Mouse (Mus musculus): Measurements from ENCODE around the gene Cdkn2aipnl. TPM values are rescaled to one million over a fixed set of nuclear protein-coding genes. Genes with fewer than 3 reads are reported as not detected.

Gene Cdkn2aipnl
- 10 to 100 TPM; 26.1 to 41.4 (median 30.0) TPM for total RNA-seq (2022)

DNA sequence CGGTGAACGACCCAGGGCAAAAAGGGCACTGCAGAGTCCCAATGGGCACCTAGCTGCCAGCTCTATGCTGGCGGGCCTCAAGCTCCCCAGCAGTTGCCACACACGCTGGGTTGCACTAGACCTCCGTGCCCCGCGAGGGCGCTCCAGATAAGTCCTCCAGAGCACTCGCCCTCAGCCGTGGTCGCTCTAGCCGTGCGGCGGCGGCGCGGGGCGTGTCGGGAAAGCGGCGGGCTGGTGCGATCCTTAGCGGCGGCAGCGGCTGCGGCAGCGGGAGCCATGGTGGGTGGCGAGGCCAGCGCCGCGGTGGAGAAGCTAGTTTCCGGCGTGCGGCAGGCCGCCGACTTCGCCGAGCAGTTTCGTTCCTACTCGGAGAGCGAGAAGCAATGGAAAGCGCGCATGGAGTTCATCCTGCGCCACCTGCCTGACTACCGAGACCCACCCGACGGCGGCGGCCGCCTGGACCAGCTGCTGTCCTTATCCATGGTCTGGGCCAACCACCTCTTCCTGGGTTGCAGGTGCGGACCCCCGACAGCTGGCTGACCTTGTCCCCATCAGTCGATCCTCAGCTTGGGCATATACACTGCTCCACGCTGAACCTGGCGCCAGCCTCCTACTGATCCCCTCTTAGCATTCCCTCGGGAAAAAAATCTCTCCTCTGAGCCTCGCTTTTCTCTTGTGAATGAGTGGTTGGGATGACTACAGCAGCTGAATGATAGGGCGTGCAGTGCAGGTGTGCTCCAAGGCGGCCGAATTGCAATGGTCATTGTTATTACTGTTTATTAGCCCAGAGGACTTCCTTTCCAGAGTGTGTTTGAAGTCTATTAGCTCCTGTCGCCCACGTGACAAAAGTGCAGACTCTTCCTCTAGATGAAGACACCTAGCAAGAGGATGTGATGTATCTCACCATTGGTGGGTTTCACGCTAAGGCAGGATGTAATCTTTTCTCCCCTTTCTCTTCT is at the start of gene Cdkn2aipnl:
Gene Cdkn2aipnl, plus strand, starts transcription at position 219 of the 959 bp plus-strand sequence.
- peak; percentile 95 for DNase-seq (ENCODE audit: low spot score in 2 of 2)

DNA sequence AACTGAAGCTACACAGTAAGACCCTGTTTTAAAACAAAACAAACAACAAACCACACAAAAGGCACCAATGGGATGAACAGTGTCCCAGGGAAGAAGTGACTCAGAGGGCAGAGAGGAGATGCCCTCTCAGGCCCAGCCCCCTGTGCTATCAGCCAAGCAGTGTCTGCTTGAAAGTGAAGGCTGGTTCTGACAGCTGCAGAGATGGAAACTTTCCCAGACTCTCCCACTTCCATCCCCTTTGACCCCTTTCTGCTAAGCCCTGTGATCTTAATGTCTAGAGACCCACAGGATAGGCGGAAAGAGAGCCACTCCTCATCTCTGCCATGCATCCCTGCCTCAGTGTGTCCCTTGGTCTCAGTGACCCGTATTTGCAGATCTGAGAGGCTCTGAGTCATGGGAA is 49.5 kb upstream of the Cdkn2aipnl start:
- DNase-seq (ENCODE audit: low spot score in 2 of 2): no peak

DNA sequence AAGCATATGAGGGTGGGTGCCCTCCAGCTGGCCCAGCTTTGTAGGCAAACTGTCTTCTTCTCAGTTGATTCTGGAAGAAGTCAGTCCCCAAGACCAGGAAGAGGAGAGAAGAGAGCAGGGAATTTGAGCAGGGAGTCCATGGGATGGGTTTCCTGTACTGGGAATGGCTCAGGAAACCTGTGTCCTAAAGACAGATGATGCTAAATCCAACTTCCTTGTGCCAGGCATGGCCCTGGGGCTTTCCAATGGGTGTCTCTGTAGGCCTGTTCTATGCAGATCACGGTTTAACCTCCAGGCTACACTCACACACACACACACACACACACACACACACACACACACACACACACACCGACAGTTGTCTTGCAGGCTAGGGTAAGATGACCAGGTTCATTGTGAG is 48.9 kb upstream of the Cdkn2aipnl start:
- DNase-seq (ENCODE audit: low spot score in 2 of 2): no peak

DNA sequence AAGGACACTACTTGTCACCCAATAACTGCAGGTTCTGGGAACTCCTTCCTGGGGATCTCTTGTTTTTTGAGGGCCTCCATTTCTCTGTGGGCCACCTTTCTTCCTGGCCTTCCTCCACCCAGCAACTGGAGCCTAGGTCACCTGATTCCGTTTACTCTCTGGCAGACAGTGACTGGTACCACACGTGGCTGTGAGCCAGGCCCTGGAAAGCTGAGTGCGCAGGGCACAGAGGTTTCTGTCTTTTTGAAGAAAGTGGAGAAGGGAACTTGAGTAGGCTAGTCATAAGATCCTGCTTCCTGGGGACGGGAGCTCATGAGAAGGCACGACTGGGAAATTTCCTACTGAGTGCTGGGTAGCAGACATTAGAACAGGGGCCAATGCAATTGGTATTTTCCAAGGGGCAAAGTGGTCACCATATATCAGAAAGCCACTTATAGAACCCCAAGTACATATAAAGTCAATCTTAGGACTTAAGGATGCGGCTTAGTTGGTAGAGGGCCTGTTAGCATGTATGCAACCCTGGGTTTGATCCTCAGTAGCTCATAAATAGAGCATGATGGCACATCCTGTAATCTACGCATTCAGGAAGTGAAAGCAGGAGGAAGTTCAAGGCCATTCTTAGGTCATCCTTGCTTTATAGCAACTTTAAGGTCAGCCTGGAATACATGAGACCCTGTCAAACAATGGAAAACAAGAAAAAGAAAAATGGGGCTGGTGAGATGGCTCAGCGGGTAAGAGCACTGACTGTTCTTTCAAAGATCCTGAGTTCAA is 45.9 kb upstream of the Cdkn2aipnl start:
- peak; percentile 84 to 86 for DNase-seq (ENCODE audit: low spot score in 2 of 2)

DNA sequence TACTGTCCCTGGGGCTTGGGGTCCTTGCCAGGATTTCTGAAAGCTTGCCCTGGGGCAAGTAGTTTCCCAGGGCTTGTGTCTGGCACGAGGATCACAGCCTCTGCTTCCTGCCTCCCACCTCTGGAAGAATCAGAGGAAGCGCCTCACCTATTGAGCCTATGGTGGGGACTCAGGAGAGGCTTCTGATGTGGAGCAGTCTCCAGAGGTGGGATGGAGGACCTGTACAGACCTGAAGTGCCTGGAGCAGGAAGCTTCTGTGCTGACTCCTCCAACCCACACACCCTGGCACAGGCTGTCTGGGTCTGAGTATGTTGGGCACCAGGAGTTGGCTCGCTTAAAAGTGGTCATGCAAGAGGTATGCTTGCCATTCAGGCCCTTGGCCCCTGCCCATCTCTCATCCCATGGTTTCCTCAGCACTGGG is 45.0 kb upstream of the Cdkn2aipnl start:
- DNase-seq (ENCODE audit: low spot score in 2 of 2): peak in 1 of 2 experiments; percentile 55

DNA sequence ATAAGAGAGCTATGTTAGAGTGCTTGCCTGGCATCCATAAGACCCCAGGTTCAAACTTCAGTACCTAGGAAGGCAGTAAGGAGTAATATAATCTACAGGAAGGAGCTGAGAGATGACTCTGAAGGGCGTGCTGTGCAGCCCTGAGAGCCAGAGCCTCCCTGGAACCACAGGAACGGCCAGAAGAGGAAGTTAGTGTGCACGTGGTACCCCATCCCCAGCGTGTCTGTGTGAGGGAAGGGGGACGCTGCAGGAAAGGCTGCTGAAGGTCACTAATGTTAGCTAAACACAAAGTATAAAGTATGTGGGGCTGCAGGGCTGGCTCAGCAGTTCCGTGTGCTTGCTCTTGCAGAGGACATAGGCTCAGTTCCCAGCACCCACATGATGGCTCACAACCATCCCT is 41.9 kb upstream of the Cdkn2aipnl start:
- DNase-seq (ENCODE audit: low spot score in 2 of 2): no peak

DNA sequence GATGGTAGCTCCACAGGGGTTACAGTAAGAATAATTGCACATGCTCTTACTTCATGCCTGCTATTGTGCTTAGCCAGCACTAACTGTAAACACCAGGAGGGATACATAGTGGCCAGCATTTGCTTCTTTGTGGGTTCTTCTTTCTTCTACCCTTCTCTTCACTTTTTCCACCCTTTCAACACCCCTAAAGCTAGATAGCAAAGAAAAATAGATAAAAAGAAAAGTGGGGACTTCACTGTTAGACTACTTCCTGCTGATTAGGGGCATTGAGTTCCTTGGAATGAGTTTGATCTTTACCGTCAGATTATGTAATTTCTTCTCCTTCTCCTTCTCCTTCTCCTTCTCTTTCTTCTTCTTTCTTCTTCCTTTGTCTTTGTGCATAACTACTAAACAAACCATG is 41.1 kb upstream of the Cdkn2aipnl start:
- DNase-seq (ENCODE audit: low spot score in 2 of 2): no peak

DNA sequence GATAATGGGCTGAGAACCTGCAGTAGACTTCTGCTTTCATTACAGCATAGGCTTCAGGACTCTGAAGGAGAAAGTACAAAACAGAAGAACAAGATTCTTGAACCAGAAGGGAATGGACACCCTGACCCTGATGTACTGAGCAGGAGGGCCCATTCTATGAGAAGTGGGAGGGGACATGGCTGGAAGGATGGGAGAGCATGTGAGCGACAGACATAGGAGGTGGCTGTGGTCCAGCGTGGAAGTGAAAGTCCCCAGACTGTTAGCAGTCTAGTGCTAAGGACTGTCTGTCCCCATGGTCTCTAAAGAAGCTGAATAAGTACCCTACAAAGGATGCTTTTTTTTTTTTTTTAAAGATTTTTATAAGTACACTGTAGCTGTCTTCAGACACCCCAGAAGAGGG is 40.4 kb upstream of the Cdkn2aipnl start:
- DNase-seq (ENCODE audit: low spot score in 2 of 2): no peak

DNA sequence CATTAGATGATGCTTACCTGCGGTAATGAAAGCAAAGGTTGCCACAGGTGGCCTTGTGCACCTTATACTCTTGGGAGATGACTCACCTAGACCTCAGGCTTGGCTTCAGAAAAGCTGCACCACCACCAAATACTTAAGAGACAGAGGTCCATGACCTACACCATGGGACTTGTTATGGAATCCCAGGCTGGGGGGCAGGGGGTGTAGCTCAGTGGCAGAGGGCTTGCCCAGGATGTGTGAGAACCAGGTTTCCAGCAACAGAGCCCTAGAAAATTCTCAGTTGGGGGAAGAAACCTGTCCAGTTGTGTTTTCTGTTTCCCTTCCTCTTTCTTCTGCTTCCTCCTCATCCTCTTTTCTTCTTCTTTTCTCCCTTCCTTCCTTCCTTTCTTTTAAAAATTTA is 36.3 kb upstream of the Cdkn2aipnl start:
- no peak for DNase-seq (ENCODE audit: low spot score in 2 of 2)

DNA sequence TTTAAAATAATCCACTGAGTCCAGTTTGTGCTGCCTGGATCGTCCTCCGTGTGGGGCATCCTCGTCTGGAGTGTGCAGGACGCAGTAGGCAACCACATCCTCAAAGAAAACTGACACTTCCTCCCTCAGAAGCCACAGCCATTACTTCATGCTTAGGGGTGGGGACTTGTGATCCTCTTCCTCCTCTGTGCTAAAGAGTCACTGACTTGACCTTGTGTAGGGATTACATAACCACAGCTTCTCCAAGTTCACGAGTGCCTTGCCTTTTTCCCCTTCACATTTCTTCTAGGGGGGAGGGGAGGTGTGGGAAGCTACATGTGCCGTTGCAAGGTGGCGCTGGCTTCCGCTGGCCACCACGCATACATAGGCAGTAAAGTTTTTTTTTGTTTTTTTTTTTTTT is 35.7 kb upstream of the Cdkn2aipnl start:
- no peak for DNase-seq (ENCODE audit: low spot score in 2 of 2)

DNA sequence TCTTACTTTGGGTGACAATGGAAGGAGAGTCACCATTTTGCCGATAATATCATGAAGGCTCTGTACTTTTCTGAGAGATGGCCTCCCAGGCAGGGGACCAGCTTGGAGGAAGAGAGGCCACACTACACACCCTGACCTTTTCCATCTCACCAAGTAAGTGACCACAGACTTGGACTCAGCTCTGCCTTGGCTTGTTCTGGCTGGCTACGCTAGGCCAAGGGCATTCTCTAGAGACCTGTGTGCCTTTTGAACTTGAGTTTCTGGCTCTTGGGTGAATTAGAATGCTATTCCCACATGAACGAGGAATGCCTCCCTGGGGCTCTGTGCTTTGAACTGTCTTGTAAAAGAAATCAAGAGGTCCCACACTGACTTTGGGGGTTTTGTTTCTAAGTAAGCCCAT is 33.2 kb upstream of the Cdkn2aipnl start:
- no peak for DNase-seq (ENCODE audit: low spot score in 2 of 2)

DNA sequence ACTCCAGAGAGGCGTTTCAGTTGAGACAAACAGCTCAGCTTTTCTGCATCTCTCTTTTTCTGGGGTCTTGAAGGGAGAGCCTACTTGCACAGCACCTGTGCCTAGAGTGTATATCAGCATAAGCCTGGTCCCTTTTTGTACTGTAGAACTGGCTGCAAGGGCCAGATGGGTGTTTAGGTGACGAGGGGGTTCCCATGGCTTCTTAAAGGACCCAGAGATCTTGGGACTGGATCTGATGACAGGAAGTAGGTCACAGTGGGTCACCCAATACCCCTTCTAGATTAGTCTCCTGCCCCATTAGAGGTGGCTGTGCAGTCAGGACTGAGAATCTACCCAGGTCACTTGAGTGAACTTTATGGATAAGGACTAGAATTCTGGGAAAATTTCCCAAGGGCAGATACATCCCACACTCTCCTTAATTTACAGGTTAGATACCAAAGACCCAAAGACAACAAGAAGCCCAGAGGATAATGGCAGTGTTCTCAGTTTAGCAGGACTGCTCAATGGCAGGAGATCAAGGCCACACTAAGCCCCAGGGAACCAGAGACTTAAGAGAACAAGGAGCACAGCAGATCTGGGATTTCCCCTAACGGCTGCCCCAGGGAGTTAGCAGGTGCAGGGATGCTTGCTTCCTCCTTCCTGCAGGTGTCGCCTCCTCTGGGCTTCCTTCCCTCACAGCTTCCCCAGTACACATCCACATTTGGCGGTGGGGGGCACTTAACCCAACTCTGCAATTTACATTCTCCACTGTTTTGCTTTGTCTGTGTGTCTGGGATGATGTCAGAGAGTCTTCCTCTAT is 31.6 kb upstream of the Cdkn2aipnl start:
- DNase-seq (ENCODE audit: low spot score in 2 of 2): no peak

DNA sequence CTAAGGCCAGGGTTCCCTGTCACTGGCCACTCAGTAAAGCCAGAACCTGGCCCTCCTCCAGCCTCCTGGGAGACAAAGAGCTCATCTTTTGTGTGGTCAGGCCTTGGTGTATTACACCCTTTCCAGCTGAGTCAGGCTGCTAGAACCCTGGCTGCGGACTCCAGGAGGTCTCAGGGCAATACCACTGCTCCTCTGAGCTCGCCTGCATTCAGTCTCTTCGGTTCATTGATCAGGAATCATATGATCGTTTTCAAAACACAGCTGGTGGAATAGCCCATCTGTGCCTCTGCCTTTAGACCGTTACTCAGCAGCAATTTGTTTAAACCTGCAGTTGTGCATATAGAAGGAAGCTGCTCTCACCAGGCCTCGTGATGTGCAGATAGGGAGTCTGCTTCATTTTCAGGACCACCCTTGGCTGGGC is 30.1 kb upstream of the Cdkn2aipnl start:
- no peak for DNase-seq (ENCODE audit: low spot score in 2 of 2)

DNA sequence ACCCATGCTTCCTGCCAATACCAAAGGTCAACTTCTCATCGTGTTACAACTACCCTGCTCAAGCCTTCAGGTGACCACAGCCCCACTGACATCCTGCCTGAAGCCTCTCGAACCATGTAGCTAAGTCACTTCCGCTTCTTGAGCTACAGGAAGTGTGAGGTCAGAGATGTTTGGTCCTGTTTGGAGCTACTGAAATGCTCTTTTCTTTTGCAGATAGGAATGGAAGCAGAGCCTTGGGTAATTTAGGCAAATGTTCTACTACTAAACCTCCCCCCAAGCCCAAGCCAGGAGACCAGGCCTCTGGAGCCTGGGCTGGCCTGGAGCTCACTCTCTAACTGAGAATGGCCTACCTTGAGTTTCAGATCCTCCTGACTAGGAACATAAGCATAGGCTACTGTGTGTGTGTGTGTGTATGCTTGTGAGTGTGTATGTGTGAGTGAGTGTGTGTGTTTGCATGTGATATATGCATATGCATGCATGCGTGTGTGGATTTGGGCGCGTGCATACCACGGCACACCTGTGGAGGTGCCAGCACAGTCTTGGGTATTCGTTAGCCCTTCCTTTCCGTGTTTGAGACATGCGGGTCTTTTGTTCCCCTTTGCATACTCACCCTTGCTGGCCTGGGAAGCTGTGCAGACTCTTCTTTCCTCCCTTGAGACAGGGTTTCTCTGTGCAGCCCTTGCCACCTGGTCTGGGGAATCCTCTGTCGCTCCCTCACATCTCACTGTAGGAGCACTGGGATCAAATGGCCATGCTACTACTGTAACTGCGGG is 28.5 kb upstream of the Cdkn2aipnl start:
- DNase-seq (ENCODE audit: low spot score in 2 of 2): no peak

DNA sequence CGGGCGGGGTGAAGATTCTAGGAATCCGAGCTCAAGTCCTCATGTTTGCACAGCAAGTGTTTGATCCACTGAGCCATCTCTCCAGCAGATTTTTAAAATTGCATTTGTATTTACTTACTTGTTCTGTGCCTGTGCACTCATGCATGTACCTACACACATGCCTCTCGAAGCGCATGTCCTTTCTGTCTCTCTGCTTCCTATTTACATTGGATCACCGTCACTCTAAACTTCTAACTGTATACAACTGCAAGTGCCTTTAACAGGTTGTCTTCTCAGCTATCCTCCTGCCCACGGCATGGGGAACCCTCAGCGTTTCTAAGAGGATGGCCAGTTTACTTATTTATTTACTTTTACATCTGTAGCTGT is 27.9 kb upstream of the Cdkn2aipnl start:
- no peak for DNase-seq (ENCODE audit: low spot score in 2 of 2)

DNA sequence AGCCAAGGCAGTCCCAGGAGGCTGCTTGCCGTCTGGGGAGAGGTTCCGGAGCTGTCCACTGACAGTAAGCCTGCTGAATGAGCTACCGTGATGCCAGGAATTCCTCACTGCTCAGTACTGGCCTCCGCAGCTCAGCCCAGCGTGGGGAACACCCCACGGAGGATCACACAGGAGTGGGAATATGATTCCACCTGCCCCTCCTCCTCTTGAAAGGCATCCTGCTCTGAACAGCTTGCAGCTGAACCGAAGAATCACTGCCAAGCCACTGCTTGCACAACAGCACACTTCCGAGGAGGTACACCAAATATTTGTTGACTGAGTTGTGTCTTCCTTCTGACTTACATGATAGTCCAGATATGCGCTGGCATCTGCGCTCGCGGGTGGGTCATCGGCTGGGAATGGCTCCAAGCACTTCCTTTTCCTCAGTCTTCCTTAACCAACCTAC is 26.9 kb upstream of the Cdkn2aipnl start:
- DNase-seq (ENCODE audit: low spot score in 2 of 2): peak; percentile 55 to 56

DNA sequence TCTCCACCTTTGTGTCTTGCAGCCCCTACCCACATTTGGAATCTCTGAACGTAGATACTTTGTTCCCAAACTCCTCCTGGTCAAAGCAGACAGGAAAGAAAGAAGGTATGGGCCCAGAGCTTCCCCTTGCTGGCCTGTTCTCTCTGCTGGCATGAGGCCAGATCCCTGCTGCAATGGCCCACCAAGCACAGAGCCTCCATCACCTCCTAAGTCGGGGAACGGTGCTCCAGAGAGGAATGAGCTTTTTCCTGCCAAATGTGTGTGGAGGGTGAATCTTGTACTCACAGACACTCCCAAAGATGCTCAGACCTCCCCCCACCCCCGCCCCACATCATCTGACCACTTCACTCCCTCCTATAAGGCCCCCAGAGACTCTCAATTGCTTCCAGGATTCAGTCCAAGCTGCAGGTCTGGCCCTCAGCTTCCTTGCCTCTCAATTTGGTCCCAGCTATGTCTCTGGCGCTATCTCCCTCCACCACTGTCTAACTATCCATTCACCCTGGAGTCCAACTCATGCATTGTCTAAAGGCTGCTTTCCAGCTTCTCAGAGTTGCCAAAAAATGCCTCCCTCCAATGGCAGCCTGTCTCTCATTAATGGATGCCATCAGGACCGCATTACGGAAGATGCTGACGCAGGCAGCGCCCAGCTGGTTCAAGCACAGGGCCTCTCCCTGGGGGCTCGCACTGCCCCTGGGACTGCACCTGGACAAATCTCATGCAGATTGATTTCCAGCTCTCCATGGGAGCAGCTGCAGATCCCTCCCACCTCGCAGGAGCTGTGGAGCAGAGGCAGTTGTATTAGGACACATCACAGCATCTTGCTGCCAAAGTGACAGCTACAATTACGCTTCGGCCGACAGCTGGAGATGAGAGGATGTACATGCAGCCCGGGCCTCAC is 24.6 kb upstream of the Cdkn2aipnl start:
- peak; percentile 49 to 57 for DNase-seq (ENCODE audit: low spot score in 2 of 2)

DNA sequence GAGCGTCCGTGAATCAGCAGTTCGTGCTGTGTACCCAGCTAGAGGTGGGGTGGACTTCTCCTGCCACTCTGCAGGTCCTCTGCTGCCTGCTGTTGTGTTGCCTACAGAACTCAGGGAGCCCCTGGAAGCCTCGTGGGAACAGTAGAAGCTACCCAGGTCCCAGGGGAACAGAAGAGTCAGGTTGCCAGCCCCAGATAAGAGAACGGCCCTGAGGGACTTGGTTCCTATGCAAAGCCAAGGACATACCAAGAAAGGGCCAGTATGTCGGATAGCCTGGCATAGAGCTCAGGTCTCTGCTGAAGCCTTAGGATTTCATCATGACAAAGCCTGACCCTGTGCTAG is 24.0 kb upstream of the Cdkn2aipnl start:
- no peak for DNase-seq (ENCODE audit: low spot score in 2 of 2)

DNA sequence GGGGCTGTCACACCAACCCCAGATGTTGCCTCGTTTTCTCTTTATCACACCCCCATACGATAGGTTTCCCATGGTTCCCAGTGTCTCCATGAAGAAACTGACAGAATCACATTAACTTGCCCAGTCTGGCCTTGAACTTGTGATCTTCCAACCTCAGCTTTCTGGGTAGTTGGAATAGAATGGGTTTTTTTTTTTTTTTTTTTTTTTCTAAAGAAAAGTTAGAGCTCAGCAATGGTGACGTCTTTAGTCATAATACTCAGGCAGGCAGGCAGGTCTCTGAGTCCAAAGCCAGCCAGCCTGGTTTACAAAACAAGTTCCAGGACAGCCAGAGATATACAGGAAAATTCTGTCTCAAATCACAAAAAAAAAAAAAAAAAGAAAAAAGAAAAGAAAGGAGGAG is 23.2 kb upstream of the Cdkn2aipnl start:
- no peak for DNase-seq (ENCODE audit: low spot score in 2 of 2)

DNA sequence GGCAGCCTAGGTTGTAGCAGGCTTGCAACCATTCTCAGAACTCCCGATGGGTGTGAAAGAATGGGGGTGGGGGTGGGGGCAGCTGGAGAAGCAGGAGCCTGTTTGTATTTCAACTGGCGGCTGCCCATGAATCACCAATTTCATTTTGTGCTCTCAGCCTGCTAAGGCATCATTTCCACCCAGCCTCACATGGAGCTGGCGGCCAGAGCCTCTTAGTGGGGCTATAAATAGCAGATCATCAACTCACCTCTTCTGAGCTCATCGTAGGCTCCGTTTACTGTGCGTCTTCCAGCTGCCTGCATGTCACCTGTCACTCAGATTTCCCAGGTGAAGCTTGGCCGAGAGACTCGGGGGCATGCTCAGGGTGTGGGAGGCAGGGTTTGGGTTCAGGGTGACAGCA is 21.9 kb upstream of the Cdkn2aipnl start:
- peak; percentile 53 to 64 for DNase-seq (ENCODE audit: low spot score in 2 of 2)
